Mouse (Mus musculus): ENCODE measurements at regions not wholly inside any gene's neighbourhood (a gene's known extent, or its start where the extent isn't known, plus 50 kb on each side); places are given as distances from the start of the nearest gene placed in this dataset.

GRCm38 (mm10) chr13:26594313-26594712, 175.7 kb downstream of the Hdgfl1 start:
- Histone ChIP-seq H3K4me3 (replicated peaks; ENCODE audit: low read length) (no peak overlapping the region), H3K4me2 (replicated peaks) (no peak overlapping the region), H3K4me1 (replicated peaks; ENCODE audit: control insufficient read depth, insufficient read depth, low read length) (no peaks in the 10 kb centered on the region), H3K36me3 (replicated peaks; ENCODE audit: control insufficient read depth, insufficient read depth) (no peaks in the 10 kb centered on the region), H3K9me3 (ENCODE audit: control insufficient read depth, low read length) (0 out of 2 replicates have a peak, but pooled peaks cover 7% of the 10 kb centered on the region), H3K27ac (no peak overlapping the region), H3K27me3 (ENCODE audit: control insufficient read depth, insufficient read depth, low read length) (no peaks in the 10 kb centered on the region), H3K9ac (no peak overlapping the region)
- ATAC-seq (ENCODE audit: low FRiP score) (no peak), DNase-seq (ENCODE audit: low spot score) (no peak)

- H3K9me3 ChIP-seq (ENCODE audit: control insufficient read depth, low read length), result 0 out of 2 replicates have a peak, but pooled peaks cover 4% of the 10 kb centered on the region
- no peak overlapping the region for H3K27ac ChIP-seq
- WGBS, result 76% methylated on average over 1 of the region's 1 CpGs
- H3K36me3 ChIP-seq (replicated peaks; ENCODE audit: control insufficient read depth, insufficient read depth), result no peaks in the 10 kb centered on the region
- H3K27me3 ChIP-seq (ENCODE audit: control insufficient read depth, insufficient read depth, low read length), result no peaks in the 10 kb centered on the region
- no peak overlapping the region for H3K4me2 ChIP-seq (replicated peaks)
- DNase-seq (ENCODE audit: low spot score), result no peak
- no peak overlapping the region for H3K4me3 ChIP-seq (replicated peaks; ENCODE audit: low read length)
- no peaks in the 10 kb centered on the region for H3K4me1 ChIP-seq (replicated peaks; ENCODE audit: control insufficient read depth, insufficient read depth, low read length)
- ATAC-seq (ENCODE audit: low FRiP score), result no peak
- no peak overlapping the region for H3K9ac ChIP-seq
These were observed 176.2 kb downstream of the Hdgfl1 start for GRCm38 (mm10) chr13:26593750-26594149.

- no peaks in the 10 kb centered on the region for H3K4me1 ChIP-seq (replicated peaks; ENCODE audit: control insufficient read depth, insufficient read depth, low read length)
- no peaks in the 10 kb centered on the region for H3K36me3 ChIP-seq (replicated peaks; ENCODE audit: control insufficient read depth, insufficient read depth)
- ATAC-seq (ENCODE audit: low FRiP score) (peak; percentile 68), DNase-seq (ENCODE audit: low spot score) (no peak)
- H3K4me2 ChIP-seq (replicated peaks), result no peak overlapping the region
- H3K27ac ChIP-seq, result no peak overlapping the region
- H3K9me3 ChIP-seq (ENCODE audit: control insufficient read depth, low read length), result no peaks in the 10 kb centered on the region
- H3K9ac ChIP-seq, result no peak overlapping the region
- no peak overlapping the region for H3K4me3 ChIP-seq (replicated peaks; ENCODE audit: low read length)
- WGBS, result 44% methylated on average over 2 of the region's 2 CpGs
- no peaks in the 10 kb centered on the region for H3K27me3 ChIP-seq (ENCODE audit: control insufficient read depth, insufficient read depth, low read length)
These were observed 193.9 kb downstream of the Hdgfl1 start for GRCm38 (mm10) chr13:26575890-26576543.

- H3K9ac ChIP-seq, result no peak overlapping the region
- H3K27ac ChIP-seq, result no peak overlapping the region
- no peaks in the 10 kb centered on the region for H3K9me3 ChIP-seq (ENCODE audit: control insufficient read depth, low read length)
- no peaks in the 10 kb centered on the region for H3K4me1 ChIP-seq (replicated peaks; ENCODE audit: control insufficient read depth, insufficient read depth, low read length)
- ATAC-seq (ENCODE audit: low FRiP score), result no peak
- no peaks in the 10 kb centered on the region for H3K36me3 ChIP-seq (replicated peaks; ENCODE audit: control insufficient read depth, insufficient read depth)
- no peak overlapping the region for H3K4me3 ChIP-seq (replicated peaks; ENCODE audit: low read length)
- no peak for DNase-seq (ENCODE audit: low spot score)
- H3K4me2 ChIP-seq (replicated peaks), result no peak overlapping the region
- no peaks in the 10 kb centered on the region for H3K27me3 ChIP-seq (ENCODE audit: control insufficient read depth, insufficient read depth, low read length)
- WGBS, result 25% methylated on average over 4 of the region's 4 CpGs
These were observed 200.5 kb downstream of the Hdgfl1 start for GRCm38 (mm10) chr13:26569422-26569821.

- ATAC-seq (ENCODE audit: low FRiP score), result no peak
- WGBS, result 83% methylated on average over 7 of the region's 7 CpGs
- H3K4me1 ChIP-seq (replicated peaks; ENCODE audit: control insufficient read depth, insufficient read depth, low read length), result no peaks in the 10 kb centered on the region
- no peak overlapping the region for H3K4me2 ChIP-seq (replicated peaks)
- no peak overlapping the region for H3K27ac ChIP-seq
- H3K9ac ChIP-seq, result no peak overlapping the region
- H3K4me3 ChIP-seq (replicated peaks; ENCODE audit: low read length), result no peak overlapping the region
- no peaks in the 10 kb centered on the region for H3K27me3 ChIP-seq (ENCODE audit: control insufficient read depth, insufficient read depth, low read length)
- no peak for DNase-seq (ENCODE audit: low spot score)
- H3K9me3 ChIP-seq (ENCODE audit: control insufficient read depth, low read length), result no peaks in the 10 kb centered on the region
- no peaks in the 10 kb centered on the region for H3K36me3 ChIP-seq (replicated peaks; ENCODE audit: control insufficient read depth, insufficient read depth)
These were observed 204.8 kb downstream of the Hdgfl1 start for GRCm38 (mm10) chr13:26564941-26565862.

- Histone ChIP-seq H3K36me3 (replicated peaks; ENCODE audit: control insufficient read depth, insufficient read depth) (no peaks in the 10 kb centered on the region), H3K27ac (no peak overlapping the region), H3K4me1 (replicated peaks; ENCODE audit: control insufficient read depth, insufficient read depth, low read length) (no peaks in the 10 kb centered on the region), H3K9ac (no peak overlapping the region), H3K4me2 (replicated peaks) (no peak overlapping the region), H3K9me3 (ENCODE audit: control insufficient read depth, low read length) (no peaks in the 10 kb centered on the region), H3K27me3 (ENCODE audit: control insufficient read depth, insufficient read depth, low read length) (no peaks in the 10 kb centered on the region), H3K4me3 (replicated peaks; ENCODE audit: low read length) (no peak overlapping the region)
- no peak for DNase-seq (ENCODE audit: low spot score)
- 46% methylated on average over 1 of the region's 1 CpGs for WGBS
- ATAC-seq (ENCODE audit: low FRiP score), result no peak
These were observed 211.6 kb downstream of the Hdgfl1 start for GRCm38 (mm10) chr13:26558366-26558765.

- Histone ChIP-seq H3K4me2 (replicated peaks) (no peak overlapping the region), H3K4me3 (replicated peaks; ENCODE audit: low read length) (no peak overlapping the region), H3K9me3 (ENCODE audit: control insufficient read depth, low read length) (no peaks in the 10 kb centered on the region), H3K9ac (no peak overlapping the region), H3K4me1 (replicated peaks; ENCODE audit: control insufficient read depth, insufficient read depth, low read length) (no peaks in the 10 kb centered on the region), H3K27me3 (ENCODE audit: control insufficient read depth, insufficient read depth, low read length) (no peaks in the 10 kb centered on the region), H3K27ac (no peak overlapping the region), H3K36me3 (replicated peaks; ENCODE audit: control insufficient read depth, insufficient read depth) (no peaks in the 10 kb centered on the region)
- no peak for DNase-seq (ENCODE audit: low spot score)
- WGBS, result 59% methylated on average over 6 of the region's 6 CpGs
- no peak for ATAC-seq (ENCODE audit: low FRiP score)
These were observed 215.7 kb downstream of the Hdgfl1 start for GRCm38 (mm10) chr13:26554266-26554665.

GRCm38 (mm10) chr13:26552122-26552521, 217.8 kb downstream of the Hdgfl1 start:
- no peak for ATAC-seq (ENCODE audit: low FRiP score)
- H3K36me3 ChIP-seq (replicated peaks; ENCODE audit: control insufficient read depth, insufficient read depth), result no peaks in the 10 kb centered on the region
- no peaks in the 10 kb centered on the region for H3K4me1 ChIP-seq (replicated peaks; ENCODE audit: control insufficient read depth, insufficient read depth, low read length)
- H3K4me2 ChIP-seq (replicated peaks), result no peak overlapping the region
- H3K27me3 ChIP-seq (ENCODE audit: control insufficient read depth, insufficient read depth, low read length), result no peaks in the 10 kb centered on the region
- H3K9ac ChIP-seq, result no peak overlapping the region
- no peak overlapping the region for H3K4me3 ChIP-seq (replicated peaks; ENCODE audit: low read length)
- no peaks in the 10 kb centered on the region for H3K9me3 ChIP-seq (ENCODE audit: control insufficient read depth, low read length)
- 92% methylated on average over 3 of the region's 3 CpGs for WGBS
- no peak overlapping the region for H3K27ac ChIP-seq
- no peak for DNase-seq (ENCODE audit: low spot score)

GRCm38 (mm10) chr13:26538928-26539327, 231.0 kb downstream of the Hdgfl1 start:
- H3K36me3 ChIP-seq (replicated peaks; ENCODE audit: control insufficient read depth, insufficient read depth), result no peaks in the 10 kb centered on the region
- no peaks in the 10 kb centered on the region for H3K9me3 ChIP-seq (ENCODE audit: control insufficient read depth, low read length)
- DNase-seq (ENCODE audit: low spot score), result no peak
- H3K9ac ChIP-seq, result no peak overlapping the region
- H3K4me1 ChIP-seq (replicated peaks; ENCODE audit: control insufficient read depth, insufficient read depth, low read length), result no peaks in the 10 kb centered on the region
- no peaks in the 10 kb centered on the region for H3K27me3 ChIP-seq (ENCODE audit: control insufficient read depth, insufficient read depth, low read length)
- H3K4me3 ChIP-seq (replicated peaks; ENCODE audit: low read length), result no peak overlapping the region
- no peak overlapping the region for H3K4me2 ChIP-seq (replicated peaks)
- no peak overlapping the region for H3K27ac ChIP-seq
- ATAC-seq (ENCODE audit: low FRiP score), result no peak
- 64% methylated on average over 1 of the region's 1 CpGs for whole genome bisulfite sequencing

All from hindbrain, embryonic 14.5 days (tissue).